Mouse (Mus musculus) heart, embryonic 14.5 days (tissue): Measurements from ENCODE around the gene Efcab9. TPM values are rescaled to one million over a fixed set of nuclear protein-coding genes. Genes with fewer than 3 reads are reported as not detected.

Experiments
- ATAC-seq: fragments of 200-750 bp; cut with Nextera tagmentation; 2 replicates; pipeline ENCODE4 v1.8.0; 2017; ENCODE audit warnings: low read depth, moderate TSS enrichment; ENCODE audit not compliant: insufficient number of reproducible peaks, insufficient read depth, low FRiP score
- H3K27ac ChIP-seq, 2 experiments: fragments of 200-500 bp in 1 of 2; fragments of 300-500 bp in 1 of 2; sonication (generic) in 1 of 2; replicated peaks in 1 of 2; 2 replicates each; pipeline ENCODE4 v1.5.1; 2012 to 2014; ENCODE audit warnings: low read depth in 2 of 2, low read length in 2 of 2, control low read depth in 1 of 2, mild to moderate bottlenecking in 1 of 2, mixed read lengths in 1 of 2; ENCODE audit not compliant: control insufficient read depth in 1 of 2, insufficient read depth in 1 of 2
- H3K27me3 ChIP-seq: fragments of 300-500 bp; sonication (generic); 2 replicates; pipeline ENCODE4 v1.6.1; 2014; ENCODE audit warnings: mild to moderate bottlenecking, low read length, control low read depth; ENCODE audit not compliant: control insufficient read depth, insufficient read depth
- H3K36me3 ChIP-seq: fragments of 300-500 bp; sonication (generic); 2 replicates; pipeline ENCODE4 v1.6.1; 2014; ENCODE audit warnings: mild to moderate bottlenecking, control low read depth, low read length, mixed read lengths; ENCODE audit not compliant: control insufficient read depth, insufficient read depth
- H3K4me1 ChIP-seq, 2 experiments: fragments of 200-500 bp in 1 of 2; fragments of 300-500 bp in 1 of 2; sonication (generic) in 1 of 2; 2 replicates each; pipeline ENCODE4 v1.6.1; 2012 to 2014; ENCODE audit warnings: low read length in 2 of 2, control low read depth in 1 of 2, mixed read lengths in 1 of 2; ENCODE audit not compliant: control insufficient read depth in 2 of 2, insufficient read depth in 2 of 2
- H3K4me2 ChIP-seq: fragments of 300-500 bp; sonication (generic); 2 replicates; pipeline ENCODE4 v1.6.1; 2014; ENCODE audit warnings: mild to moderate bottlenecking, low read length
- H3K4me3 ChIP-seq, 2 experiments: fragments of 200-500 bp in 1 of 2; fragments of 300-500 bp in 1 of 2; sonication (generic) in 1 of 2; 2 replicates each; pipeline ENCODE4 v1.5.1; 2012 to 2014; ENCODE audit warnings: low read length in 2 of 2, mild to moderate bottlenecking in 2 of 2, control low read depth in 1 of 2, low read depth in 1 of 2, moderate library complexity in 1 of 2; ENCODE audit not compliant: control insufficient read depth in 1 of 2, insufficient read depth in 1 of 2
- H3K9ac ChIP-seq: fragments of 300-500 bp; sonication (generic); 2 replicates; pipeline ENCODE4 v1.6.1; 2014; ENCODE audit warnings: mild to moderate bottlenecking, low read length
- H3K9me3 ChIP-seq: fragments of 300-500 bp; sonication (generic); 2 replicates; pipeline ENCODE4 v1.6.1; 2016; ENCODE audit warnings: low read length, control low read depth; ENCODE audit not compliant: control insufficient read depth
- WGBS: fragments of 180-500 bp; shearing (Covaris S2); extraction: QIAGEN DNeasy Blood & Tissue Kit; methylation state at CpG from one replicate; pipeline ENCODE4 v1.1.7; 2014; 5-methylcytosine and 5-hydroxymethylcytosine counted together
- polyA plus RNA-seq: library from polyadenylated mRNA; unstranded; fragments of >200 nt; fragmentation: Nextera tagmentation; extraction: Ambion mirVana; gene quantifications from 2 replicates; pipeline ENCODE4 v1.2.1, GENCODE M21; 2014

Efcab9 gene
- polyA plus RNA-seq, 1 experiment from 2014 or later, result 0.35 TPM

- Histone ChIP-seq H3K36me3 (no peaks in the 10 kb centered on the region), H3K4me3 (no peak overlapping the region), H3K27me3 (peaks cover 6% of the 10 kb centered on the region; the same call in 1 of the 2 replicates), H3K4me2 (no peak overlapping the region), H3K9ac (no peak overlapping the region), H3K27ac (no peak overlapping the region), H3K4me1 (peaks cover 12 to 13% of the 10 kb centered on the region in 2 experiments; a peak in 3 of 4 replicates), H3K9me3 (no peaks in the 10 kb centered on the region)
- no peak for ATAC-seq
- WGBS, result 92% methylated on average over 4 of the region's 4 CpGs
Observed at GRCm38 (mm10) chr11:32535646-32536045, 3.8 kb upstream of the Efcab9 start.

GRCm38 (mm10) chr11:32534453-32535075 is 2.7 kb upstream of the Efcab9 start:
- Histone ChIP-seq H3K36me3 (no peaks in the 10 kb centered on the region), H3K4me2 (peak overlapping the region; percentile 100), H3K9ac (0 out of 2 replicates have a peak overlapping the region, but pooled peaks have one; percentile 82), H3K4me3 (peak overlapping the region in 1 of 2 experiments; percentile 77; a peak in 1 of 4 replicates), H3K27ac (0 out of 4 replicates have a peak overlapping the region, but pooled peaks of 1 of the 2 experiments have one; percentile 12), H3K9me3 (no peaks in the 10 kb centered on the region), H3K4me1 (peaks cover 12 to 13% of the 10 kb centered on the region in 2 experiments; a peak in 3 of 4 replicates), H3K27me3 (peaks cover 6% of the 10 kb centered on the region; the same call in 1 of the 2 replicates)
- WGBS, result 69% methylated on average over 7 of the region's 7 CpGs
- no peak for ATAC-seq

GRCm38 (mm10) chr11:32533482-32534261 is 1.8 kb upstream of the Efcab9 start:
- H3K4me1 ChIP-seq, result peaks cover 9 to 13% of the 10 kb centered on the region in 2 experiments; a peak in 3 of 4 replicates
- 2% methylated on average over 24 of the region's 24 CpGs for WGBS
- ATAC-seq, result no peak; the same call in 1 of the 2 replicates
- peak overlapping the region; percentile 82 for H3K9ac ChIP-seq
- no peaks in the 10 kb centered on the region for H3K36me3 ChIP-seq
- H3K4me2 ChIP-seq, result peak overlapping the region; percentile 100
- H3K4me3 ChIP-seq, result peak overlapping the region; percentile 77 to 78
- H3K27ac ChIP-seq, result 0 out of 4 replicates have a peak overlapping the region, but pooled peaks have one; percentile 19 to 30
- H3K27me3 ChIP-seq, result peaks cover 6% of the 10 kb centered on the region; the same call in 1 of the 2 replicates
- no peaks in the 10 kb centered on the region for H3K9me3 ChIP-seq

GRCm38 (mm10) chr11:32532765-32533481 is 1.0 kb upstream of the Efcab9 start, which contains the start of gene Stk10:
TSS of gene Stk10 (plus strand) at chr11:32533305.
- H3K9me3 ChIP-seq, result no peaks in the 10 kb centered on the region
- peak within 1 kb of the TSS; percentile 100 for H3K4me2 ChIP-seq
- peaks cover 9 to 13% of the 10 kb centered on the region in 2 experiments; a peak in 3 of 4 replicates for H3K4me1 ChIP-seq
- WGBS, result under 1% methylated on average over 68 of the region's 82 CpGs
- no peaks in the 10 kb centered on the region for H3K36me3 ChIP-seq
- peak within 1 kb of the TSS; percentile 82 for H3K9ac ChIP-seq
- peak; percentile 90 for ATAC-seq
- 0 out of 4 replicates have a peak within 1 kb of the TSS, but pooled peaks have one; percentile 24 to 30 for H3K27ac ChIP-seq
- H3K27me3 ChIP-seq, result peaks cover 6% of the 10 kb centered on the region; the same call in 1 of the 2 replicates
- peak within 1 kb of the TSS; percentile 77 to 78 for H3K4me3 ChIP-seq

- Histone ChIP-seq H3K4me2 (no peak overlapping the region), H3K9me3 (no peaks in the 10 kb centered on the region), H3K27ac (no peak overlapping the region), H3K4me1 (peaks cover 9 to 13% of the 10 kb centered on the region in 2 experiments; a peak in 3 of 4 replicates), H3K27me3 (peaks cover 6% of the 10 kb centered on the region; the same call in 1 of the 2 replicates), H3K9ac (no peak overlapping the region), H3K4me3 (no peak overlapping the region), H3K36me3 (0 out of 2 replicates have a peak, but pooled peaks cover 4% of the 10 kb centered on the region)
- ATAC-seq, result no peak
- 100% methylated on average over 1 of the region's 1 CpGs for WGBS
Observed at GRCm38 (mm10) chr11:32530151-32530550, 1.7 kb downstream of the Efcab9 start.

GRCm38 (mm10) chr11:32527006-32527405 is 4.9 kb downstream of the Efcab9 start:
- Histone ChIP-seq H3K9me3 (no peaks in the 10 kb centered on the region), H3K4me1 (peaks cover 0 to 5% of the 10 kb centered on the region in 2 experiments; a peak in 3 of 4 replicates), H3K9ac (no peak overlapping the region), H3K4me3 (no peak overlapping the region), H3K36me3 (0 out of 2 replicates have a peak, but pooled peaks cover 4% of the 10 kb centered on the region), H3K27me3 (no peaks in the 10 kb centered on the region), H3K4me2 (no peak overlapping the region), H3K27ac (no peak overlapping the region)
- 74% methylated on average over 4 of the region's 4 CpGs for WGBS
- no peak for ATAC-seq
